Mouse (Mus musculus) brain, embryonic 14.5 days (tissue): ENCODE measurements at regions not wholly inside any gene's neighbourhood (a gene's known extent, or its start where the extent isn't known, plus 50 kb on each side); places are given as distances from the start of the nearest gene placed in this dataset.
"Not testable (repeated sequence)": the region's sequence is repeated elsewhere in the genome, so short reads cannot be mapped to it uniquely, and the experiment has no call there.

Source experiments
- DNase-seq: peaks from one replicate; pipeline ENCODE4 v3.0.0-alpha.2; 2011; ENCODE audit warnings: low read depth
- CTCF ChIP-seq: fragments of 200-500 bp; IDR thresholded peaks from 2 replicates; pipeline ENCODE4 v1.5.1; 2012; ENCODE audit warnings: inconsistent platforms, mild to moderate bottlenecking, moderate library complexity, borderline replicate concordance; ENCODE audit not compliant: insufficient read depth, insufficient read length; ENCODE audit errors: extremely low read depth
- POLR2A ChIP-seq: fragments of 200-500 bp; IDR thresholded peaks from 2 replicates; pipeline ENCODE4 v1.6.1; 2012; ENCODE audit warnings: mild to moderate bottlenecking, inconsistent platforms, borderline replicate concordance; ENCODE audit not compliant: poor library complexity, insufficient read depth, insufficient read length, severe bottlenecking; ENCODE audit errors: extremely low read depth

GRCm38 (mm10) chr16:80893761-80894160, 306.7 kb upstream of the Ncam2 start:
- peak; percentile 28 for DNase-seq
- TF ChIP-seq CTCF, result no peak
- no peak for TF ChIP-seq POLR2A

- TF ChIP-seq CTCF, result no peak
- TF ChIP-seq POLR2A, result no peak
- no peak for DNase-seq
Measured at GRCm38 (mm10) chr16:80920711-80921279, 279.7 kb upstream of the Ncam2 start.

- DNase-seq, result peak; percentile 6
Measured at GRCm38 (mm10) chr16:80931017-80931416, 269.5 kb upstream of the Ncam2 start.

GRCm38 (mm10) chr16:80931477-80931876, 269.0 kb upstream of the Ncam2 start:
- no peak for TF ChIP-seq POLR2A
- no peak for TF ChIP-seq CTCF
- no peak for DNase-seq

More at GRCm38 (mm10) chr16:80931017-80931416, 269.5 kb upstream of the Ncam2 start:
- no peak for TF ChIP-seq POLR2A

- no peak for DNase-seq
- TF ChIP-seq CTCF (no peak), POLR2A (no peak)
Measured at GRCm38 (mm10) chr16:80935741-80936140, 264.8 kb upstream of the Ncam2 start.

- DNase-seq, result no peak
- no peak for TF ChIP-seq CTCF
- no peak for TF ChIP-seq POLR2A
Measured at GRCm38 (mm10) chr16:80962141-80962540, 238.4 kb upstream of the Ncam2 start.

- TF ChIP-seq CTCF (no peak), POLR2A (no peak)
- peak; percentile 9 for DNase-seq
Measured at GRCm38 (mm10) chr16:80981573-80982105, 218.9 kb upstream of the Ncam2 start.

GRCm38 (mm10) chr16:80987816-80988215, 212.7 kb upstream of the Ncam2 start:
- peak; percentile 11 for DNase-seq

GRCm38 (mm10) chr16:81036831-81037230, 163.7 kb upstream of the Ncam2 start:
- DNase-seq, result not testable (repeated sequence)

More at GRCm38 (mm10) chr16:80987816-80988215, 212.7 kb upstream of the Ncam2 start:
- TF ChIP-seq CTCF (no peak), POLR2A (no peak)

GRCm38 (mm10) chr16:81041262-81041661, 159.2 kb upstream of the Ncam2 start:
- no peak for TF ChIP-seq POLR2A
- no peak for TF ChIP-seq CTCF

GRCm38 (mm10) chr16:81045686-81046085, 154.8 kb upstream of the Ncam2 start:
- TF ChIP-seq POLR2A (no peak), CTCF (no peak)
- DNase-seq, result no peak

More at GRCm38 (mm10) chr16:81041262-81041661, 159.2 kb upstream of the Ncam2 start:
- DNase-seq, result no peak

GRCm38 (mm10) chr16:81068330-81068729, 132.2 kb upstream of the Ncam2 start:
- TF ChIP-seq CTCF (no peak), POLR2A (no peak)
- DNase-seq, result peak; percentile 57
